Mouse (Mus musculus): ENCODE measurements around the gene Rgl1.
A peak's percentile ranks its signal among the peaks of the same experiment; 100 is the strongest.
"Not testable (repeated sequence)": the region's sequence is repeated elsewhere in the genome, so short reads cannot be mapped to it uniquely, and the experiment has no call there.

Rgl1 gene

DNA sequence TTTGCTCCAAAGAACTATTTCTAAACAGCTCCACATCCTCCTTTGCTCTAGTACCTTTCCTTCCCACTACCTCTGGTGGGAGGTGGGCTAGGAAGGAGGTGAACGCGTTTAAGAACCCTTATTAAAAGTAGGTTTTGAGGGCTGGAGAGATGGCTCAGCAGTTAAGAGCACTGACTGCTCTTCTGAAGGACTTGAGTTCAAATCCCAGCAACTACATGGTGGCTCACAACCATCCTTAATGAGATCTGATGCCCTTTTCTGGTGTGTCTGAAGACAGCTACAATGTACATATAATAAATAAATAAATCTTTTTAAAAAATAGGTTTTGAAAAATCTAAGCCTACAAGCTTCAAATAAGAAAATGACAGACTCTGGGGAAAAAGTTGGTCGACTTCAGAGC, 19.3 kb upstream of the Rgl1 start:
- DNase-seq (ENCODE audit: low spot score): not testable (repeated sequence)

DNA sequence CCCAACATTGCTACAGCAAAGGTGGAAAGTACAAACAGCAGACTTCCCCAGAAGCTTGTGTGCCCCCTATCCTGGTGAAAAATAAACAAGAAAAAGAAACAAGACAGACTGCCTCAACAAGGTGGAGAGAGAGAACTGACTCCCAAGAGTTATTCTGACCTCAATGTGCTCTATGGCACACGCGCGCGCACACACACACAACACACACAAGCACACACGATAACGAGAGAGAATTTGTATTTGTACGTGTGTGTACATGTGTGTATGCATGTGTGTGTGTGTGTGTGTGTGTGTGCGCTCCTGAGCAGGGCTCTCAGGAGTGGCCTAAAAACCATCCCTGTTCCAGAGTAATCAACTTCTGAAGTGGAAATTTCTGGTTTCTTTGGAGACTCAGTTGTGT, 18.5 kb upstream of the Rgl1 start:
- no peak for DNase-seq (ENCODE audit: low spot score)

DNA sequence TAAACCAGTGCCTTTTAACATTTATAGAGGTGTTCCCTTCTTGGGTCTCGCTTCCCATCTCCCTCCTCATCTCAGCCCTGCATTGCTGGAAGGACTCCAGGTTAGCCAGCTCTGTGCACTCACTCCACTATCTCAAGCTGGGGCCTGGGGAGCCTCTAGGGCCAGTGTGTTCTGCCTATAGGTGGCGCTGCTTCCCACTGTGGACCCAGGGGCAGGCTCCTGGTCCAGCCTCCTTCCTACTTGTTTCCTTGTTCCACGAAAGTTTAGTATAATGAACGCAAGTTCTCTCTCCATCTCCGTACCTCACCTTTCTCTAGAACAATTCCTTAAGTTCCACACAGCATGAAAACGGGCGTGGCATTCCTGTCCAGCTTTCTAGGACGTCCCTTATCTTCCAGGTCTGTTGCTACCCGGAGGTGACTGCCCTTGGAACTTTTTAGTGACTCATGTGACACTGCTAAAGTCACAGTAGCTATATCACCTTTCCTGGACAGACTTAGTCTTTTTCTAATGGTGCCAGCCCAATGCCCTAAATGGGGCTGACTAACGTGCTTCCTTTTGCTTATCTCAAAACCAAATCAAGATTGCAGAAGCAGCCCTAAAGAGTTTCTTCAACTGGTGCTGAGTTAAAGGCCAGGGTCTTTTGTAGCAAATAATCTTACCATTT, 13.1 kb upstream of the Rgl1 start:
- DNase-seq (ENCODE audit: low spot score): peak; percentile 75

DNA sequence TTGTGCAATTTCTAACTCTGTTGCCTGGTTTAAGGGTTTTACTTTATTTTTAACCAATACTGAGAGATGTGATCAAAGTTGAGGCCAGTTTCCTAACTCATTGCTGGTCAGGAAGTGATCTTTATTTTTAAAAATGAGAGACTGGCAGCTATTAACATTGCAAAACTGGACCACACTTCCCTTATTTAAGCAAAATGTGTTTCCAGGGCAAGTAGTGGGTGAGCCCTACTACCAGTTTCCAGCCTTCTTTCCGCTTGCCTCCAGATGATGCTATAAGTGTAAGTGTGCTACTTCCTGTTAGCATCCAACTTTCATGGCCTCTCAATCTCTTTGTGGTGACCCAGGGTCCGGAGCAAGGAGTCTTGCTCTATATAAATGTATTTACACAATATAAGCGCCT, 8.4 kb upstream of the Rgl1 start:
- DNase-seq (ENCODE audit: low spot score): not testable (repeated sequence)

DNA sequence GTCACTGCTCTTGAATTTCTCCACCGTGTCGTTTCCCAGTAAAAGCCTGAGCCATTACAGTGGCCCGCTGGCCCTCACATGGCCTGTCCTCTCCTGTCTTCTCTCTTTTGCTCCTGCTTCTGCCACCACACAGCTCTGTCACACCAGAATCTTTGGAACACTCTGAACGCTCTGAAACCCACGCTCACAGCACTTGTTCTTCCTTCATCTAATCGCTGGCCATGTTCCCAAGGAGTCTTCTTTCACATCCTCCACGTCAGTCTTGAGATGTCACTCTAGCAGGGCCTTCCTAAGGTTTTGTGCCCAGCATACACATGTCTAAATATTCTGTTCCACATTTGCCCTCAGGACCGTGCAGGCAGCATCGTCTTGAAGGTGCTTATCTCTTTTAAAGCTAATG, 4.9 kb upstream of the Rgl1 start:
- DNase-seq (ENCODE audit: low spot score): no peak

DNA sequence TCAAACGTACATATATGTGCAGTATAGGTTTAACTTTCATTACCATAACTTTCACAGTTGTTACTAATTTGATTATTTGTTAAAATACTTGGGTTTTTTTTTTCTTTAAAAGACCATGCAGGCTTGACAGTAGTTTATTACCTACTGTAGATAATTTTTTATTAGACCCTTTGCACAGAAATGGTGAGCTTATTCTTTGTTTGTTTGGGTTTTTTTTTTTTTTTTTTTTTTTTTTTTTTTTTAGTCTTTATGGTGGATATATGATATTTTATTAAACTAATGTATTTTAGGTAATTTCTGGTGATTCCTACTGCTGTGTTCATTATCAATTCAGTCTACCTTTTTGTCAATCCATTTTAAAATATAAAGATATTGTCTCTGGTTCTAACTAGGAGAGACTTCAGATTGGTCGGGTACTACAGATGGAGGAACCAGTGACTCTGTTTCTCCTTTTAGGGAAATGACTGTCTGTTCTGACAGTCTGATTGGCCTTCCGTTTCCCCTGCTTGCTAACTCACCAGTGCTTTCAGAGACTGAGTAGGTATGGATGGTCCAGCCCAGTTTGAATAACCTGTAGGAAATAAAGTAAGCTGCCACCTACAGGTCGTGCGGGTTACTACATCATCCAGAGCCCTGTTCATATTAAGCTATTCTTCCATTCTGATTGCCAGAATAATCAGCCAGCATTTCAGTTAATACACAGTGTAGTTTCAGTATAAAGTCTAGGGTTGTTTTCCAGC, 1.8 kb upstream of the Rgl1 start:
- peak; percentile 88 for DNase-seq (ENCODE audit: low spot score)

DNA sequence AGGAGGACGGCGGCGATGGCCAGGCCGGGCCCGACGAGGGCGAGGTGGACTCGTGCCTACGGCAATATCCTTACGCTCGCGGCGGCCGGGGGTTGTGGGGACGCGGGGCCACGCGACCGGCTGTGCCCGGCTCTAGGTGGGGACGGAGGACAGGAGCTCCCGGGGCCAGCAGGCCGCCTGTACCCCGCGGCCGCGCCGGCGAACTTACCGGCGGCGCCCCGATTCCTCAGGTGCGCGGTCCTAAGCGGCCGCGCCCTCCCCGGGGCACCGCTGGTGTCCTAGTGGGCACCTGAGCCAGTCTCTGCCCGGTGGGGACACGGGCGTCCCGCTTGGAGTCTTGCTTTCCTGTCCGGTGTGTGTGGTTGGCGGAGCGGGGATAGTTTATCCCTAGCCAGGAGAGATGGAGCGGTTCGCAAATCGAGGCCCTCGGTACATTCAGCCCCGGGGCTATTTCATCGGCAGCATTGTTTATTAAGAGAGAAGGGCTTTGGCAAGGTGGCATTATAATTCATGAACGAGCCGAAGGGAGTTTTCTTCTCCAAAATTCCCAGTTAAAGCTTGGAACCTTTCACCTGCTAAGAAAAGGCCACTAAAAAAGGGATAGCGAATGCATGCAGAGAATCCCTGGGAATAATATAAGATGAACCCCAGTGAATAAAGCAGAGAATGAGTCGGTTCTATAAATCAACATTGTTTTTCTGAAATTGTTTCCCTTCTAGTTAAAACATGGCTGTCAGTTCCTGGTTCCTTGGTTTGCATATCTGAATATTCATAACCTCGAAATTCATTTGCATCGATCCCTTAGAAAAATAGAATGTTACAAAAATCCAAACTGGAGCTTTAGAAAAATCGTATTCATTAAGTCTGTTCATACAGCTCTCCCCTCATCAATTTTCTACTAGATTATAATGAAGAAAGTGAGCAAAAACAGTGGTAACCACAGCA, 925 bp upstream of the Rgl1 start:
- DNase-seq (ENCODE audit: low spot score): no peak

DNA sequence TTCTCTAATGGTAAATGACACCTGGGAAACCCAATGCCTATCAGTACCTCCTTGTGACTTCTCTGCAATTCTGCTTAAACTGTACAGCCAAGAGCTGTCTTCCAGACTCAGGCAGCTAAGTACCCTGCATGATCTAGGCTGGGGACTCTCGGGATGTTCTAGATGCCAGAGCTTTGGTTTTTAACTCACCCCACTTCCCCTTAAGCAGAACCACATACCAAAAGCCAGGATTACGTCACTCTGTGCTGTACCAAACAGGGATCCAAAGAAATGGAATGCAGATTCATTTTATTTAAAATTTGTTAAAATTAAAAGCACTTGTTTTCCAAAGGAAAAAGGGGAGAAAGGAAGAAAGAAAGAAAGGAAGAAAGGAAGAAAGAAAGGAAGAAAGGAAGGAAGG, 4.4 kb downstream of the Rgl1 start:
- DNase-seq (ENCODE audit: low spot score): no peak

DNA sequence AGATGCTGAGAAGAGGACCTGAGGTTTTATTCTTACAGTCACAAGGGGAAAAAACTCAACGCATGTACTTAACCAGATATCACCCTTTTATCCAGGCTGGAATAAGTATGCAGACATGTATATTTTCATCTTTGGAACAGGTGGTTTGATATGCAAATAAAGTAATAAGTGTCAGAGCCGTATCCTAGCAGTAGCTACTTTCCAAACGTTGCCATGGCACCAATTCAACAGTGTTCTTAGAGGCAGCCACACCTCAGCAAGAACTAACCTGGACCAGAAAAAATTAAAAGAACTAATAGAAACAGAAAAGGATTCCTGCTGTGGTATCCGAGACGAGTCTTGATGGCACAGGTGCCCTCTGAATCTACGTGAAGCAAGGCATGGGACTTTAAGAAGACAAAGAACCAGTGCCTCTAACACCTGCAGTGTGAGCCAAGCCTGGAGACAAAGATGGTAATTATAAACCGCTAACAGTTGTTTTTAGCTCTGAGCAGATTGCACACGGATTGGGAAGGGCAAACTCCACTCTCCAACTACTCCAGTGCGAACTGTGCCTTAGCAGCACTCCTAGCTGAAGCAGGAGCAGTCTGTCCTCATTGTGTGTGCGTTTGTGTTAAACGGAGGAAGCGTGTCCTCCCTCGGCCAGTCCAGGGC, 15.7 kb downstream of the Rgl1 start, which contains the start of gene Apobec4:
Gene Apobec4, plus strand, starts transcription at position 240 of the 654 bp plus-strand sequence.
- DNase-seq (ENCODE audit: low spot score): no peak

DNA sequence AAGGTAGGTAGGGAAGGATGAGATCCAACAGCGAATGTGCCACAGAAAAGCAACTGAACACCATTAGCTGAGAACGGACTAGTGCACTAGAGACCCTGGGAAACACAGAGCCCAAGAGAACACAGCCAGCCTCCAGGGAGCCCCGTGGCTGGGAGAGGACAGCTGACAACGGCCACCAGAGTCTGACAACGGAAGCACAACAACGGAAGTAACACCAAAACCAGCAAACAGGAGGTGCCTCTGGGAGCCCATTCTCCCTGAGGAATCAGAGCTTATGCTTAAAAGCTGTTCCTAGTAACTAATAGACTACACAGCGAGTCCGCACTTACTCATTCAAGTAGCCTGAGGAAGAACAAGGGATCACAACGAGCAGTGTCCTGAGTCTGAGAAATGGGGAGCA, 16.9 kb downstream of the Rgl1 start:
- no peak for DNase-seq (ENCODE audit: low spot score)

DNA sequence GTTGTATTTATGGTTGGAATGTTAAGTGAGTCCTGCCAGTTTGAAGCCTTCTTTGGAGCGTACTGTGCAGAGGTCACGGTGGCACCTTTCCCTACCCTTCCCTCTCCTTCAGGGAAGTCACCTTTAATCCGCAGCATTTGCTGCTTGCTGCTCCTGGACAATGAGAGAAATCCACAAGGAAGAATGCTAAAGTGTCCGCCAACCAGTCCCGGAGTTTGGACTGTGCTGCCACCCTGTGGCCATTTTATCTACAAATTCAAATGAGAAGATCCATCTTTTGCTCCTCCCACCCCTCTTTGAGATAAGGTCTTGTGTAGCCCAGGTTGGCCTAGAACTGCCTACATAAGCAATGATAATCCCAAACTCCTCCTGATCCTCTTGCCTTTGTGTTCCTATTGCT, 19.7 kb downstream of the Rgl1 start:
- peak; percentile 85 for DNase-seq (ENCODE audit: low spot score)

DNA sequence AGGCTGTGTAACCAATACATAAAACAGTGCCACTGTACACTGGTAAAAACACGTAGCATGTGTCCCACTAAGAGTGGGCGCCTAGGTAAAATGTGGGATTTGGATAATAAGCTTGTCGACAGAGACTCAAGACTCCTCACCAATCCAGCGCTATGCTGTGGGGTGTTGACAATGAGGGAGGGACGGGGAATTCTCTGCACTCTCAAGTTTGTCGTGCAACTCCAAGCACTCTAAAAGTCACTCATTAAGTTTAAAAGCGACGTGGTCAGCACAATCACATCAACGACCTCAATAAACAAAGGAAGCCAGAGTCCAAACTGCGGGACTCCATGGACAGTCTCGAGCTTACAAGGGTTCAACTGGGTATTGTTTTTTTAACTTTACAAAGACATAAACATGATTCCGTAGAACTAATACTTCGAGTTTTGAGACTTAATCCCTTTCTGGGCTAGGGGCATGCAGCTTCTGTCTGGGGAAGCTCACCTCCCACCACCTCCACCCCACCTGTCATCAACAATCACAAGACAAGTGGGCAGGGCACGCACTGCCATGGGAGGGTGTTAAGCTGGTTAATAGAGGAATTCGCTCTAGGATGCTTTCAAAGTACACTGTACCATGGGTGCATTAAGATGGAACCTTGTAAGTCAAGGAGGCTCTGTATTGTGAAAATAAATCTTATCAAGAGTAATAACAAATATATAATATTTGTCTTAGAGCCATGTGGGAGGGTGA, 22.9 kb downstream of the Rgl1 start:
- DNase-seq (ENCODE audit: low spot score): no peak

DNA sequence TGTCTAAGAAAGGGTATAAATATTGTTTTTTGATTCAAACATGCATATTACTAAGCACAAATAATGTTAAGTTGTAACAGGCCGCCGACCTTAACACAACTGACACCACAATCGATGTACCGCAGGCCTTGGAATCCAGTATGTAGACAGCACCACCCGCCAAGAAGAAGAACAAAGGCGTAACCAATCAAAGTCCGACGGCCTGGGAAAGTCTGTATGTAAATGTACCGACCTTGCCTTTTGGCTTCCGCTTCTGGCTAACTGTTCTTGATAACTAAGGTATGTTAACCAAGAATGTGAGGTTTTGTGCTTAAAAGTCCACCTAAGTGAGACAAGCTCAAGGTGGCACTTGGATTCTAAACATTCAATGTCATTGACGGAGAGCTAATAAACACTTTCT, 26.8 kb downstream of the Rgl1 start:
- DNase-seq (ENCODE audit: low spot score): no peak

DNA sequence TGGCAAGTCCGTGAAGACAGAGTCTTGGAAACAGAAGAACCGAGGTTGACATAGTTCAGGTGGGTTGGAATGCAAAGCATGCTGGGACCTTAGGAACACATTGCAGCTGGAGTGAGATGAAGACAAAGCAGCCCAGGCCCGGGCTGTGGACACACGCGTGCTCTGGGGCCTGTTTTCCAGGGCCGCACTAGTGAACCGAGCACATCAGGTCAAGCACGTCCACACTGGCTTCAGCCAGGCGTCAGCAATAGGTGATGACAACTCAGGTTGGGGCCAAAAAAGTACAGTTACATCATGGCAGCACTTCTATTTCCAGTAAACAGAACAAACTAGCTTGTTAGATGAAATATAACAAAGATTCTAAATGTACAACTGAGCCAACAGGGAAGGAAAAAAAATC, 27.4 kb downstream of the Rgl1 start:
- DNase-seq (ENCODE audit: low spot score): no peak

DNA sequence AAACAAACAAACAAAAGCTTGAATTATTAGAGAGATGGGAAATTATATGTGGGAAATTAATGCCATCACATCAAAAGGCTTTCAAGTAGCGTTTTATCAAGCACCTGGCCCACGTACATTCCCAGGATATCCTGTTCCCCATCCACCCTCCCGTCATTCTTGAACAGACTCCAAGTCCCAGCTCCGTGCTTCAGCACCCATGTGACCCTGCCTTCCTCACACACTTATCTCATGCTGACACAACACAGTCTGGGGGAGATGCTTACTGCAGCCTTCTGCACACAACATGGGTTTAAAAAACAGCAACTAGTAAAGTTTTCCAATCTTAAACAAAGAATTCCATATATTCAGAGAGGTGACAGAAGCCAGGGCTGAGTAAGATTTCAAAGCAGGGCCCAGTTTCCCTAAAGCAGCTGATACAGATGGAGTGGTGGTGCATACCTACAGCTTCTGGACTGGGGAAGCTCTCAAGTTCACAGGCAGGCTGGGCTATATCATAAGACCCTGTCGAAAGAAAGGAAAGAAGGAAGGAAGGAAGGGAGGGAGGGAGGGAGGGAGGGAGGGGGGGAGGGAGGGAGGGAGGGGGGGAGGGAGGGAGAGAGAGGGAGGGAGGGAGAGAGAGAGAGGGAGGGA, 38.4 kb downstream of the Rgl1 start:
- DNase-seq (ENCODE audit: low spot score): peak; percentile 55

DNA sequence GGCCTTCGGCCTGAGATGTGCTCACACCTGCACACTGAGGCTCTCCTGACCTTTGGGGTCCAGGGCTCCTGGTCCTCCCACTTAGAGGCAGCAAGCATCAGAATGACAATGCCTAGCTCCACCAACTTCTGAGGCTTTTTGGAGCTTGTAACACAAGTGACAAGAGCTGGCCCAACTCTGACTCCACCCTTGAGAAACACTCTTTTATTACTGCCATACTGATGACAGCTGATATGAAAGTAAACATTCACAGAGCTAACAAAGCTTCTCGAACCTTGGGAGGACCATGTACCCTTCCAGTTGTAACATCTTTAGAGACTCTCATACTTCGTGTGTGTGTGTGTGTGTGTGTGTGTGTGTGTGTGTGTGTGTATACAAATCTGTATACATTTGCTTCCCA, 40.1 kb downstream of the Rgl1 start:
- DNase-seq (ENCODE audit: low spot score): no peak

DNA sequence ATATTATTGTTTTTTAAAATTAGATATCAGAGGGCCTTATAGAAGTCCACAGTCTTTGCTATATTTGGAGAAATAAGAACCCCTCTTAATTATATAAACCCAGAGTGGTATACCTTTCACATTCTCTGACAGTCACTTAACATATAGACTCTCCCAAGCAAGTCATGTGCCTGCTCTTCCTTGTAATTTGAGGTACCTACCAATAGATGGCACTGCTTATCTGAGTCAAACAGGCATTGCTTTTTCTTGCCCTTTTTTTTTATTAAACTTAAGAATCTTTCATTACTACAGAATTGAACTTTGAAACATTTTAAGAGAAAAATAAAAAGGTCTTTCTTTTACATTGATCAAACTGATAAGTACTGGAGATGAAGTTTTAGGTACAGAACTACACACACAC, 41.9 kb downstream of the Rgl1 start:
- DNase-seq (ENCODE audit: low spot score): peak; percentile 28

DNA sequence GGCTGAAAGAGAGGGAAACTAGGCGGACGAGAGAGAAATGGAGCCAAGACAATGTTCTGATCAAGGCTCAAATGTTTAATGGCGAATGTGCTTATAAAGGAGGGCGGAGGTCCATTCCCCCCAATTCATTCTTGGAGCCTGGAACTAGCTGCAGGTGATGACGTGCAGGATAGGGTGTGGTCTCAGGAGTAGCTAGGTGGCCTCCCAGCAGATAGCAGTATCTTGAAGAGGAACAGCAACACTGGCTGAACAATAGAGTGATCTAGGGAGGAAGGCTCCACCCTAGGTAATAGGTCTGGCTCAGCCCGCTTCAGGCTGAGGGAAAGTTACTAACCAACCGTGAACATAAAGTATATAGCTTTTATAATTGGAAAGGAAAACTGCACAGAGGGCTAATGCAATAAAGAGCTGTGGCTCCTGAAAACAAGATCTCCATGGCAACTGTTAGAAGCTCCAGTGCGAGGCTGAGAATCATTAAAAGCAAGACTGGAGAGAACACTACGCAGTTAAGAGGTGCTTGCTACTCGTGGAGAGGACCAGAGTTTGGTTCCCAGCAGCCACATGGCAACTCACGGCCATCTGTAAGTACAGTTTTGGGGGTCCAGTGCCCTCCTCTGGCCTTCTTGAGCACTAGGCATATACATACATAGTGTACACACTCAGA, 44.5 kb downstream of the Rgl1 start:
- no peak for DNase-seq (ENCODE audit: low spot score)

DNA sequence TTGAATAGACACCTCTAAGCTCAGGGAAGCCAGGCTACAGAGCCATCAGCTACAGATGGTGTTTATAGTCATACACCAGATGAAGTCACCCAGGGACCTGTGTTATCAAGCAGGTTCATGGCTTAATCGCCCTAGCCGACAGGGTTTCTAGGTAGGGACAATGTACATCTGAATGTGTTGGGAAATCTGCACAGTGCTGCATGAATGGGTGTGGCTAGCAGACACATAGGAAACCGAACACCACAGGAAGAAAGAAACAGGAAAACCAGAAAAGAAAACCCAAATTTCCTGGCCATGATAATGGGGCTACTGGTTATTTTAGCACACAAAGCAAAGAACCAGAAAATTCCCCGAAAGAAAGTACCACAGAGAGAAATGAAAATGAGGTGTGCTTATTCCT, 45.2 kb downstream of the Rgl1 start:
- DNase-seq (ENCODE audit: low spot score): no peak

DNA sequence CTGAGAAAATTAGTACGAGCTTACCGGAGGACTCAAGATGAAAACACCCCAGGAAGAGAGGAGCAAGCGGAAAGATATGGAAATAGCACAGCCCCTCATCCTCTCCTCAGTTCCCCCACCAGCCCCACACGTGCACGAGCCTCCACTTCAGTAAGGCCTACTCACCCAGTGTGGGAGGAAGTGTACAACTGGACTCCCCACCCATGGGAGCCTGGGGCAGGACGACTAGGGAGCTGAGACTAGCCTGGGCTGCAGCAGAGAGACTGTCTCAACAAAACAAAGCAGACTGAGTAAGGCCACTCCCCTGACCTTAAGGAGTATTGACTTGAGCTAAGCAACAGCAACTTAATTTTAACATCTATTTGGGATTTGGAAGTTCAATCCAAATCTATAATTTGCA, 48.0 kb downstream of the Rgl1 start:
- DNase-seq (ENCODE audit: low spot score): no peak
